ENCODE assay signal across 8 mouse cellular contexts in the genomic region with DNA sequence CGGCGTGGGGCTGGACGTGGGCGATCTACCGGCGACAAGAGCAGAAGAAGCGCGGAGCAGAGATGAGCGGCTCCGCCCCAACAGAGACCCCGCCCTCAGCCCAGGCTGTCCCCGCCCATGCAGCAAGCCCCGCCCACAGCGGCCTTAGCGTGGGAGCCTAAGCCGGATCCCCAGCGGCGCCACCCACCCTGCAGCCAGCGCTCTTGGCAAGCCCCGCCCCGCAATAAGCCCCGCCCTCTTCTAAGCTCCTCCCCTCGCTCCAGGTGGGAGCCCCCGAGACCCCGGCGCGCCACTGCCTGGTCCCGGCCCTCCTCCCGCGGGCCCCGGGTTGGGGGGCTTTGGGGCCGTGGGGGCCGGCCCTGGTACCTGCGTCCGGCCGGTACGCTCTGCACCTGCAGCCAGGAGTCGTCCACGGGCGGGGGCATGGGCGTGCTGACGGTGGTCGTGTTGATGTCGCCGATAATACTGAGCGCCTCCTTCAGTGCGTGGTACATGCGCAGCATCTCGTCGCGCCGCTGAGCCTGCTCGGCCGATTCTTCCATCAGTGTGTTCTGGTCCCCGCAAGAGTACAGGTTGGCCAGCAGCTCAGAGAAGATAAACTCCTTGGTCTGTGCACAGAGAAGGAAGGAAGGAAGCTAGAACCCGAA. TPM values are rescaled to one million over a fixed set of nuclear protein-coding genes. Genes with fewer than 3 reads are reported as not detected.
DNase-seq lines count a peak whose midpoint lies in the region; ATAC-seq and TF ChIP-seq lines count a peak whose summit lies in the region.

No protein-coding gene starts in this region.

- peak; percentile 94 for DNase-seq in adrenal gland, postnatal 14 days
- DNase-seq in heart, postnatal 25 days (ENCODE audit: low spot score) = peak; percentile 31
- peak; percentile 97 to 98 for DNase-seq in kidney, postnatal 4 days
- DNase-seq in midbrain, embryonic 10.5 days (ENCODE audit: low spot score) = peak; percentile 93
- no peak for DNase-seq in frontal cortex, postnatal 14 days (ENCODE audit: low spot score in 2 of 2)

- peak; percentile 51 for ATAC-seq in erythroblast, adult 5-6 weeks (replicated peaks; ENCODE audit: low FRiP score, poor library complexity, severe bottlenecking)

- no peaks in the 10 kb centered on the region for H3K9me3 ChIP-seq in E14TG2a.4 (ENCODE audit: low read length)
- H3K9me3 ChIP-seq in midbrain, embryonic 10.5 days (replicated peaks) = no peaks in the 10 kb centered on the region

- peaks cover 46% of the 10 kb centered on the region for H3K27me3 ChIP-seq in E14TG2a.4 (ENCODE audit: insufficient read depth, low read length)
- H3K27me3 ChIP-seq in midbrain, embryonic 10.5 days (ENCODE audit: low read depth, poor library complexity, severe bottlenecking) = peaks cover 75% of the 10 kb centered on the region
- no peaks in the 10 kb centered on the region for H3K27me3 ChIP-seq in small intestine, adult 2 months (ENCODE audit: control insufficient read depth, insufficient read depth, low read length)

- peak overlapping the region; percentile 85 for H3K27ac ChIP-seq in midbrain, embryonic 10.5 days (replicated peaks)
- H3K27ac ChIP-seq in small intestine, adult 2 months (ENCODE audit: insufficient read depth, low read depth, low read length) = no peak overlapping the region

- no peak for TF ChIP-seq CTCF in E14TG2a.4 (conservative IDR thresholded peaks at IDR 0.05; ENCODE audit: low read length)
- TF ChIP-seq CTCF in small intestine, adult 2 months (IDR thresholded peaks at IDR 0.05; ENCODE audit: extremely low read depth, insufficient read length, insufficient replicate concordance, low read depth, low read length) = no peak

- TF ChIP-seq POLR2A in small intestine, adult 2 months (IDR thresholded peaks at IDR 0.05; ENCODE audit: low read depth, low read length) = no peak

- intact Hi-C loops in heart, postnatal 25 days (cut with DNase I) = no loop called here

- peaks cover 34% of the 10 kb centered on the region for H3K36me3 ChIP-seq in E14TG2a.4 (ENCODE audit: insufficient read depth, low read length)
- H3K36me3 ChIP-seq in midbrain, embryonic 10.5 days = peaks cover 32% of the 10 kb centered on the region
- H3K36me3 ChIP-seq in small intestine, adult 2 months (ENCODE audit: control insufficient read depth, insufficient read depth, low read length) = peaks cover 13% of the 10 kb centered on the region; the same call in 1 of the 2 replicates

- WGBS in midbrain, embryonic 10.5 days = 2% methylated on average over 55 of the region's 56 CpGs
- 38% methylated on average over 56 of the region's 56 CpGs for WGBS in small intestine, adult 2 months

- peak overlapping the region; percentile 88 for H3K4me3 ChIP-seq in E14TG2a.4 (replicated peaks; ENCODE audit: low read length)
- peak overlapping the region; percentile 83 for H3K4me3 ChIP-seq in midbrain, embryonic 10.5 days
- H3K4me3 ChIP-seq in small intestine, adult 2 months (ENCODE audit: low read depth, low read length) = peak overlapping the region; percentile 38

- peaks cover 51% of the 10 kb centered on the region for H3K4me1 ChIP-seq in E14TG2a.4 (replicated peaks; ENCODE audit: low read depth, low read length)
- peaks cover 53% of the 10 kb centered on the region for H3K4me1 ChIP-seq in midbrain, embryonic 10.5 days
- H3K4me1 ChIP-seq in small intestine, adult 2 months (ENCODE audit: control insufficient read depth, insufficient read depth, insufficient read length, low read length) = peaks cover 2% of the 10 kb centered on the region; the same call in 1 of the 2 replicates

RNA-seq across cellular contexts. Expression of gene Swi5, which starts 24.6 kb away (rescaled TPM):
- 251 and 254 TPM in 2 replicates for total RNA-seq in adrenal gland, postnatal 14 days (2021)
- total RNA-seq in erythroblast, adult 5-6 weeks (2015; ENCODE audit: low replicate concordance) = 30.4 and 97.8 TPM in 2 replicates
- 76.9 and 89.4 TPM in 2 replicates for total RNA-seq in erythroblast, adult 5-6 weeks (2017; ENCODE audit: low replicate concordance)
- total RNA-seq in heart, postnatal 25 days (2021) = 100 to 1,000 TPM; 177 to 188 TPM
- 536 and 538 TPM in 2 replicates for polyA plus RNA-seq in midbrain, embryonic 10.5 days (2016; fragmentation: Nextera tagmentation; extraction: Ambion mirVana)
- 44.8 and 65.3 TPM in 2 replicates for polyA plus RNA-seq in small intestine, adult 2 months (2012; rRNA removed)

RNA-seq across cellular contexts. Expression of gene Golga2, which starts 25.3 kb away (rescaled TPM):
- total RNA-seq in adrenal gland, postnatal 14 days (2021) = 69.4 and 72.8 TPM in 2 replicates
- 6.3 and 11.1 TPM in 2 replicates for total RNA-seq in erythroblast, adult 5-6 weeks (2015; ENCODE audit: low replicate concordance)
- total RNA-seq in erythroblast, adult 5-6 weeks (2017; ENCODE audit: low replicate concordance) = 34.5 and 44.0 TPM in 2 replicates
- 10 to 100 TPM; 70.6 to 71.2 TPM for total RNA-seq in heart, postnatal 25 days (2021)
- 16.7 and 21.1 TPM in 2 replicates for polyA plus RNA-seq in midbrain, embryonic 10.5 days (2016; fragmentation: Nextera tagmentation; extraction: Ambion mirVana)
- 21.7 and 37.4 TPM in 2 replicates for polyA plus RNA-seq in small intestine, adult 2 months (2012; rRNA removed)

RNA-seq across cellular contexts. Expression of gene Ciz1, which starts 39.7 kb away (rescaled TPM):
- 61.8 and 67.0 TPM in 2 replicates for total RNA-seq in adrenal gland, postnatal 14 days (2021)
- total RNA-seq in erythroblast, adult 5-6 weeks (2015; ENCODE audit: low replicate concordance) = 18.6 and 38.2 TPM in 2 replicates
- 21.2 and 33.5 TPM in 2 replicates for total RNA-seq in erythroblast, adult 5-6 weeks (2017; ENCODE audit: low replicate concordance)
- total RNA-seq in heart, postnatal 25 days (2021) = 10 to 100 TPM; 25.6 to 32.2 TPM
- 60.5 and 69.8 TPM in 2 replicates for polyA plus RNA-seq in midbrain, embryonic 10.5 days (2016; fragmentation: Nextera tagmentation; extraction: Ambion mirVana)
- polyA plus RNA-seq in small intestine, adult 2 months (2012; rRNA removed) = 121 and 275 TPM in 2 replicates

RNA-seq across cellular contexts. Expression of gene Dnm1, which starts 40.7 kb away (rescaled TPM):
- 18.9 and 26.7 TPM in 2 replicates for total RNA-seq in adrenal gland, postnatal 14 days (2021)
- not detected in 2 replicates for total RNA-seq in erythroblast, adult 5-6 weeks (2015; ENCODE audit: low replicate concordance)
- not detected in 2 replicates for total RNA-seq in erythroblast, adult 5-6 weeks (2017; ENCODE audit: low replicate concordance)
- total RNA-seq in heart, postnatal 25 days (2021) = 1 to 10 TPM; 5.0 to 5.2 TPM
- 9.0 and 12.2 TPM in 2 replicates for polyA plus RNA-seq in midbrain, embryonic 10.5 days (2016; fragmentation: Nextera tagmentation; extraction: Ambion mirVana)
- 248 and 480 TPM in 2 replicates for polyA plus RNA-seq in small intestine, adult 2 months (2012; rRNA removed)

RNA-seq across cellular contexts. Expression of gene Uck1, which starts 52.5 kb away (rescaled TPM):
- total RNA-seq in adrenal gland, postnatal 14 days (2021) = 132 and 137 TPM in 2 replicates
- total RNA-seq in erythroblast, adult 5-6 weeks (2015; ENCODE audit: low replicate concordance) = 0.96 and 3.1 TPM in 2 replicates
- total RNA-seq in erythroblast, adult 5-6 weeks (2017; ENCODE audit: low replicate concordance) = 4.0 and 11.6 TPM in 2 replicates
- total RNA-seq in heart, postnatal 25 days (2021) = 10 to 100 TPM; 19.6 to 21.7 TPM
- polyA plus RNA-seq in midbrain, embryonic 10.5 days (2016; fragmentation: Nextera tagmentation; extraction: Ambion mirVana) = 91.4 and 91.7 TPM in 2 replicates
- 39.0 and 64.9 TPM in 2 replicates for polyA plus RNA-seq in small intestine, adult 2 months (2012; rRNA removed)

Comparison
In these comparisons a context has a peak if more than half of its experiments do, and no peak if none do; other contexts are left out.
1. H3K4me3 ChIP-seq: peak in every context shown above with its lines; median percentile 88 in E14TG2a.4; 83 in midbrain, embryonic 10.5 days; 38 in small intestine, adult 2 months.
2. DNase-seq: peak in adrenal gland, postnatal 14 days (single experiment), heart, postnatal 25 days (single experiment), kidney, postnatal 4 days (2 of 2) and midbrain, embryonic 10.5 days (single experiment); none in frontal cortex, postnatal 14 days (0 of 2).